Comparison of ENCODE assay signal across 10 mouse cellular contexts in the genomic region with DNA sequence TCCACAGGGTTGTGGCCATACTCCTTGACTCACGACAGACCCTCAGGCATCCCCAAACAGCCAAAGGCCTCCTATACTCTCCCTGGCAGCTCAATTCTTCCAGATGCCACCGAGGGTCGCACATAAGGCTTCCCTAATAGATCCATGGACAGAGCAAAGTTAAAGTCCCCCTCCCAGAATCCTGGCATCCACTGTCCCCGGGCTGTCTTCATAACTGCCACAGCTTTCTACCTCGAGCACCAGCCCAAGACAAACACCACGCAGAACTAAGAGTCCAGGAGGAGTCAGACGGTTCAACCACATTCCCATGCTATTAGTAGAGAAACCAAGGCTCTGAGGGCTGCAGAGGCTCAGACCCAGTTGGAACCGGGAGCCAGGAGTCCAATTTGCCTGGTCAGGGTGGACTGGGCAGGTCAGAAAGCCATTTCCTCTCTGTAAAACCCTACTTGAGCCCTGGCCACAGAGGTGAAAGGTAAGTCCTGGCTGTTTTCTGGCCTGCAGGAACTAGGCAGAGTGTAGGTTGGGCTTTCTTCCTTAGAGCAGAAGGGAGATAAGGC. TPM values are rescaled to one million over a fixed set of nuclear protein-coding genes. Genes with fewer than 3 reads are reported as not detected.
DNase-seq lines count a peak whose midpoint lies in the region; ATAC-seq and TF ChIP-seq lines count a peak whose summit lies in the region.
"Had no signal": no experiment of that assay in that cellular context is flagged by ENCODE, and none has a peak within 500 bp of the region (broad histone marks: within the 10 kb centered on the region; RNA-seq: fewer than 3 reads in every experiment).

No protein-coding gene starts in this region.

- H3K27me3 ChIP-seq in kidney, embryonic 14.5 days (ENCODE audit: control insufficient read depth, insufficient read depth, low read length) = no peaks in the 10 kb centered on the region
- H3K27me3 ChIP-seq in intestine, postnatal 0 days (replicated peaks; ENCODE audit: control insufficient read depth, insufficient read depth, low read length) = no peaks in the 10 kb centered on the region; the same call in 1 of the 2 replicates
- H3K27me3 ChIP-seq: hindbrain, embryonic 15.5 days; neural tube, embryonic 13.5 days had no signal

- peaks cover 25% of the 10 kb centered on the region for H3K4me1 ChIP-seq in kidney, embryonic 14.5 days (ENCODE audit: control insufficient read depth, insufficient read depth, low read length)
- H3K4me1 ChIP-seq in intestine, postnatal 0 days (replicated peaks; ENCODE audit: control insufficient read depth, insufficient read depth, low read length) = 0 out of 2 replicates have a peak, but pooled peaks cover 3% of the 10 kb centered on the region

- no peak overlapping the region for H3K4me3 ChIP-seq in kidney, embryonic 14.5 days (ENCODE audit: low read length)
- no peak overlapping the region for H3K4me3 ChIP-seq in intestine, postnatal 0 days (ENCODE audit: low read depth, low read length)
- H3K4me3 ChIP-seq: hindbrain, embryonic 15.5 days; neural tube, embryonic 13.5 days had no signal

- H3K27ac ChIP-seq in kidney, embryonic 14.5 days (ENCODE audit: low read depth, low read length) = peak overlapping the region; percentile 59; the same call in 1 of the 2 replicates
- H3K27ac ChIP-seq in intestine, postnatal 0 days (ENCODE audit: low read depth, low read length) = peak overlapping the region; percentile 73
- H3K27ac ChIP-seq: hindbrain, embryonic 15.5 days; neural tube, embryonic 13.5 days had no signal

- no peak overlapping the region; the same call in 1 of the 2 replicates for H3K9ac ChIP-seq in kidney, embryonic 14.5 days (ENCODE audit: low read depth, low read length)
- no peak overlapping the region for H3K9ac ChIP-seq in intestine, postnatal 0 days (ENCODE audit: low read depth, low read length)
- H3K9ac ChIP-seq: hindbrain, embryonic 15.5 days; neural tube, embryonic 13.5 days had no signal

- DNase-seq in kidney, adult 9 months = no peak
- peak; percentile 63 for DNase-seq in 3T3-L1 (ENCODE audit: low read depth, low spot score)
- peak; percentile 67 for DNase-seq in NIH3T3 (ENCODE audit: low read depth)
- no peak for DNase-seq in layer of hippocampus, adult 8-10 months (ENCODE audit: low spot score in 2 of 2)
- no peak for DNase-seq in urinary bladder, postnatal 25 days (ENCODE audit: low spot score)

- ATAC-seq in kidney, embryonic 14.5 days (ENCODE audit: low FRiP score, low TSS enrichment) = no peak
- ATAC-seq in intestine, postnatal 0 days = no peak
- ATAC-seq: forebrain, embryonic 16.5 days had no signal

- no peak for TF ChIP-seq CTCF in intestine, postnatal 0 days (IDR thresholded peaks at IDR 0.05; ENCODE audit: low read depth)

- H3K4me2 ChIP-seq in kidney, embryonic 14.5 days (replicated peaks; ENCODE audit: low read depth, low read length) = no peak overlapping the region
- H3K4me2 ChIP-seq in intestine, postnatal 0 days (replicated peaks; ENCODE audit: low read depth) = no peak overlapping the region
- H3K4me2 ChIP-seq: hindbrain, embryonic 15.5 days; neural tube, embryonic 13.5 days had no signal

- H3K36me3 ChIP-seq in kidney, embryonic 14.5 days (ENCODE audit: control insufficient read depth, insufficient read depth, low read length) = peaks cover 6% of the 10 kb centered on the region; the same call in 1 of the 2 replicates
- H3K36me3 ChIP-seq in intestine, postnatal 0 days (ENCODE audit: control insufficient read depth, insufficient read depth) = no peaks in the 10 kb centered on the region
- H3K36me3 ChIP-seq: hindbrain, embryonic 15.5 days; neural tube, embryonic 13.5 days had no signal

- 50% methylated on average over 8 of the region's 8 CpGs for WGBS in kidney, embryonic 14.5 days
- WGBS in intestine, postnatal 0 days = 50% methylated on average over 8 of the region's 8 CpGs

- H3K9me3 ChIP-seq in kidney, embryonic 14.5 days (ENCODE audit: control insufficient read depth, low read length) = no peaks in the 10 kb centered on the region
- no peaks in the 10 kb centered on the region for H3K9me3 ChIP-seq in intestine, postnatal 0 days (ENCODE audit: control insufficient read depth)
- H3K9me3 ChIP-seq: hindbrain, embryonic 15.5 days; neural tube, embryonic 13.5 days had no signal

RNA-seq across cellular contexts. Expression of a gene that starts 8.8 kb away (rescaled TPM):
- 17.0 and 24.0 TPM in 2 replicates for polyA plus RNA-seq in kidney, embryonic 14.5 days (2014; fragmentation: Nextera tagmentation; extraction: Ambion mirVana)
- polyA plus RNA-seq in intestine, postnatal 0 days (2015; fragmentation: Nextera tagmentation; extraction: Ambion mirVana) = 10.3 and 12.1 TPM in 2 replicates
- 10 to 100 TPM; 60.5 to 69.2 (median 63.8) TPM for total RNA-seq in layer of hippocampus, adult 8-10 months (2022)

Comparison
In these comparisons a context has a peak if more than half of its experiments do, and no peak if none do; other contexts are left out.
1. DNase-seq: peak in 3T3-L1 (single experiment) and NIH3T3 (single experiment); none in kidney, adult 9 months (single experiment), layer of hippocampus, adult 8-10 months (0 of 2) and urinary bladder, postnatal 25 days (single experiment).